ENCODE assay signal across 8 mouse cellular contexts in the genomic region with DNA sequence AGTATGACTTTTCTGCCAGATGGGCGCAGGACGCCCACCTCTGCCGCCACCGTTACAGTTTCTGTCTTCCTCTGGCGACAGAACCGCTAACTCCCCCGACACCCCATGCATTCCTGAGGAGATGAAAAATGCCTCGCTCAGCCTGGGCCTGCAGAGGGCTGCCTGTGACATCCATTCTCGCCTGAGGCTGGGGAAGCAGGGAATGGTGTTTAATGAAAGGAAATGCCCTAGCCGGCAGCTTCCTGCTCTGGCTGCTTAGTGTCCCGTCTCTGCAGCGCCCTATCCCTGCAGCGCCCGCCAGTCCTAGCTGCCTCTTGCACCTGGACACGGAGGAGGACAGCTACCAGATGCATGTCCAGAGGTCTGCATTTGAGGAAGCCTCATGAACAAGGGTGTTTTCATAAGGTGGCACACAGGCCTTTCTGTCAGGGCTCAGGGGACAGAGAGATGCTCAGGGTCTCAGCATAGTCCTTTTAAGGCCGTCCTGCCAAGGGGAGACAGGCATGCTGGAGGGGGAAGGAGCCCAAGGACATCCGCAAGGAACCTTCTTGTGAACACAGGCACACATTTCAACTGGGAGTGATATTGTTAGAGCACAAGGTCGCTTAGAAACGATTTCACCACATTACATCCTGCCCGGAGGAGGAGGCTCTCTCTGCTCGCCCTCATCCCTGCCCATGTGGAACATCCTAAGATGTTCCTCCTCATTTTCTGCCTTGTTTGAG. TPM values are rescaled to one million over a fixed set of nuclear protein-coding genes. Genes with fewer than 3 reads are reported as not detected.
DNase-seq lines count a peak whose midpoint lies in the region; ATAC-seq and TF ChIP-seq lines count a peak whose summit lies in the region.

No protein-coding gene starts in this region.

- H3K27ac ChIP-seq in lung, postnatal 0 days (ENCODE audit: low read length): no peak overlapping the region
- peak overlapping the region; percentile 76 for H3K27ac ChIP-seq in forebrain, embryonic 13.5 days

- no peaks in the 10 kb centered on the region for H3K4me1 ChIP-seq in lung, postnatal 0 days (ENCODE audit: insufficient read depth, low read depth, low read length)
- H3K4me1 ChIP-seq in forebrain, embryonic 13.5 days: peaks cover 51% of the 10 kb centered on the region

- H3K9ac ChIP-seq in lung, postnatal 0 days (replicated peaks; ENCODE audit: low read depth): no peak overlapping the region
- H3K9ac ChIP-seq in forebrain, embryonic 13.5 days: peak overlapping the region; percentile 35

- ATAC-seq in lung, postnatal 0 days: no peak
- peak; percentile 48 for ATAC-seq in forebrain, embryonic 13.5 days
- ATAC-seq in megakaryocyte-erythroid progenitor cell, adult 5-6 weeks (replicated peaks; ENCODE audit: low FRiP score, low TSS enrichment, poor library complexity, severe bottlenecking): no peak

- H3K9me3 ChIP-seq in lung, postnatal 0 days (ENCODE audit: low read length): no peaks in the 10 kb centered on the region
- no peaks in the 10 kb centered on the region for H3K9me3 ChIP-seq in forebrain, embryonic 13.5 days (replicated peaks)

- no peaks in the 10 kb centered on the region for H3K36me3 ChIP-seq in lung, postnatal 0 days (ENCODE audit: insufficient read depth, low read length)
- H3K36me3 ChIP-seq in forebrain, embryonic 13.5 days (ENCODE audit: poor library complexity, severe bottlenecking): no peaks in the 10 kb centered on the region

- WGBS in lung, postnatal 0 days: 9% methylated on average over 20 of the region's 21 CpGs
- WGBS in forebrain, embryonic 13.5 days: 11% methylated on average over 21 of the region's 21 CpGs

- 0 out of 2 replicates have a peak overlapping the region, but pooled peaks have one; percentile 14 for H3K4me2 ChIP-seq in lung, postnatal 0 days (replicated peaks; ENCODE audit: low read depth, low read length)
- H3K4me2 ChIP-seq in forebrain, embryonic 13.5 days: peak overlapping the region; percentile 59

- no peak for TF ChIP-seq CTCF in lung, postnatal 0 days (IDR thresholded peaks at IDR 0.05)

- TF ChIP-seq EP300 in lung, postnatal 0 days (IDR thresholded peaks at IDR 0.05): no peak

- 0 out of 2 replicates have a peak overlapping the region, but pooled peaks have one; percentile 3 for H3K4me3 ChIP-seq in lung, postnatal 0 days (ENCODE audit: low read depth, low read length)
- peak overlapping the region; percentile 30 for H3K4me3 ChIP-seq in forebrain, embryonic 13.5 days

- 0 out of 2 replicates have a peak, but pooled peaks cover 7% of the 10 kb centered on the region for H3K27me3 ChIP-seq in lung, postnatal 0 days (replicated peaks; ENCODE audit: insufficient read depth, low read length)
- H3K27me3 ChIP-seq in forebrain, embryonic 13.5 days: 0 out of 2 replicates have a peak, but pooled peaks cover 4% of the 10 kb centered on the region

- no peak for DNase-seq in lung, postnatal 0 days (ENCODE audit: low spot score)
- no peak for DNase-seq in lung, postnatal 10 days
- peak; percentile 86 to 93 for DNase-seq in layer of hippocampus, adult 18-20 months (ENCODE audit: low spot score in 2 of 2)
- DNase-seq in neural tube, embryonic 10.5 days (ENCODE audit: extremely low spot score, low spot score): peak; percentile 56
- DNase-seq in thymus, postnatal 36 days: no peak
- no peak for DNase-seq in gastrocnemius, postnatal 10 days

RNA-seq across cellular contexts. Expression of a gene that starts 13.7 kb away (rescaled TPM):
- 0.19 and 0.24 TPM in 2 replicates for polyA plus RNA-seq in lung, postnatal 0 days (2015; fragmentation: Nextera tagmentation; extraction: Ambion mirVana)
- 15.3 and 17.5 TPM in 2 replicates for polyA plus RNA-seq in forebrain, embryonic 13.5 days (2015; fragmentation: Nextera tagmentation; extraction: Ambion mirVana)
- 10 to 100 TPM; 55.6 to 60.1 TPM for total RNA-seq in layer of hippocampus, adult 18-20 months (2021)
- 10 to 100 TPM; 15.2 to 20.2 TPM for total RNA-seq in gastrocnemius, postnatal 10 days (2021)
- total RNA-seq in megakaryocyte-erythroid progenitor cell, adult 5-6 weeks (2014; fragmentation: Nextera tagmentation): not detected in 2 replicates
- total RNA-seq in megakaryocyte-erythroid progenitor cell, adult 5-6 weeks (2017): not detected in 2 replicates

RNA-seq across cellular contexts. Expression of a gene that starts 22.1 kb away (rescaled TPM):
- polyA plus RNA-seq in lung, postnatal 0 days (2015; fragmentation: Nextera tagmentation; extraction: Ambion mirVana): 16.5 and 16.6 TPM in 2 replicates
- polyA plus RNA-seq in forebrain, embryonic 13.5 days (2015; fragmentation: Nextera tagmentation; extraction: Ambion mirVana): 19.7 and 20.9 TPM in 2 replicates
- 10 to 100 TPM; 24.9 to 25.6 TPM for total RNA-seq in layer of hippocampus, adult 18-20 months (2021)
- 10 to 100 TPM; 11.5 to 14.5 TPM for total RNA-seq in gastrocnemius, postnatal 10 days (2021)
- total RNA-seq in megakaryocyte-erythroid progenitor cell, adult 5-6 weeks (2014; fragmentation: Nextera tagmentation): 17.6 and 24.2 TPM in 2 replicates
- total RNA-seq in megakaryocyte-erythroid progenitor cell, adult 5-6 weeks (2017): 3.2 and 4.8 TPM in 2 replicates

RNA-seq across cellular contexts. Expression of a gene that starts 59.7 kb away (rescaled TPM):
- polyA plus RNA-seq in lung, postnatal 0 days (2015; fragmentation: Nextera tagmentation; extraction: Ambion mirVana): 0.05 TPM in 1 of 2 replicates, not detected in the other
- 0.10 and 0.11 TPM in 2 replicates for polyA plus RNA-seq in forebrain, embryonic 13.5 days (2015; fragmentation: Nextera tagmentation; extraction: Ambion mirVana)
- under 1 TPM; 0.15 to 0.47 TPM for total RNA-seq in layer of hippocampus, adult 18-20 months (2021)
- not detected for total RNA-seq in gastrocnemius, postnatal 10 days (2021)
- not detected in 2 replicates for total RNA-seq in megakaryocyte-erythroid progenitor cell, adult 5-6 weeks (2014; fragmentation: Nextera tagmentation)
- total RNA-seq in megakaryocyte-erythroid progenitor cell, adult 5-6 weeks (2017): not detected in 2 replicates

Comparison
In these comparisons a context has a peak if more than half of its experiments do, and no peak if none do; other contexts are left out.
1. DNase-seq: peak in layer of hippocampus, adult 18-20 months (2 of 2) and neural tube, embryonic 10.5 days (single experiment); none in lung, postnatal 0 days (single experiment), lung, postnatal 10 days (single experiment), thymus, postnatal 36 days (0 of 2) and gastrocnemius, postnatal 10 days (single experiment).
2. RNA of a gene that starts 13.7 kb away (total RNA-seq): 55.6 to 60.1 TPM in layer of hippocampus, adult 18-20 months and 15.2 to 20.2 TPM in gastrocnemius, postnatal 10 days; not detected in megakaryocyte-erythroid progenitor cell, adult 5-6 weeks; every median in the first group is over 10 times any median in the second.